Mouse (Mus musculus) MEL (cell line): Measurements from ENCODE around the gene Nf1. TPM values are rescaled to one million over a fixed set of nuclear protein-coding genes. Genes with fewer than 3 reads are reported as not detected.

Experiments
- DNase-seq: peaks from one replicate; pipeline ENCODE4 v3.0.0; 2011; ENCODE audit warnings: low read depth, low spot score
- H3K27ac ChIP-seq: 2 replicates; pipeline ENCODE4 v1.5.1; 2012; ENCODE audit warnings: low read depth, mild to moderate bottlenecking, control low read depth, low read length, moderate library complexity; ENCODE audit not compliant: control insufficient read depth
- H3K27me3 ChIP-seq, 2 experiments: fragments of 150-350 bp in 1 of 2; sonication (generic) in 1 of 2; 2 replicates each; pipeline ENCODE4 v1.6.1; 2012; ENCODE audit warnings: low read length in 2 of 2, mild to moderate bottlenecking in 2 of 2, improper control_type of control experiment in 1 of 2, moderate library complexity in 1 of 2; ENCODE audit not compliant: insufficient read depth in 2 of 2, control insufficient read depth in 1 of 2
- H3K36me3 ChIP-seq, 2 experiments: 2 replicates each; pipeline ENCODE4 v1.6.1; 2012 to 2014; ENCODE audit warnings: low read length in 2 of 2, improper control_type of control experiment in 1 of 2, inconsistent platforms in 1 of 2, mild to moderate bottlenecking in 1 of 2; ENCODE audit not compliant: insufficient read depth in 2 of 2, control insufficient read depth in 1 of 2
- H3K4me1 ChIP-seq, 2 experiments: fragments of 150-350 bp in 1 of 2; sonication (generic) in 1 of 2; 2 replicates each; pipeline ENCODE4 v1.6.1; 2012; ENCODE audit warnings: low read length in 2 of 2, improper control_type of control experiment in 1 of 2, mild to moderate bottlenecking in 1 of 2; ENCODE audit not compliant: insufficient read depth in 2 of 2, control insufficient read depth in 1 of 2
- H3K4me3 ChIP-seq, 2 experiments: fragments of 150-350 bp in 1 of 2; sonication (generic) in 1 of 2; 2 replicates each; pipeline ENCODE4 v1.5.1; 2012; ENCODE audit warnings: low read depth in 2 of 2, low read length in 2 of 2, mild to moderate bottlenecking in 2 of 2, moderate library complexity in 2 of 2, control low read depth in 1 of 2, improper control_type of control experiment in 1 of 2; ENCODE audit not compliant: control insufficient read depth in 1 of 2, insufficient read depth in 1 of 2
- H3K79me2 ChIP-seq: 2 replicates; pipeline ENCODE4 v1.6.1; 2012; ENCODE audit warnings: mild to moderate bottlenecking, low read length, moderate library complexity; ENCODE audit not compliant: control insufficient read depth, poor library complexity, insufficient read depth
- H3K9ac ChIP-seq: 2 replicates; pipeline ENCODE4 v1.6.1; 2012; ENCODE audit warnings: low read depth, mild to moderate bottlenecking, control low read depth, low read length, moderate library complexity; ENCODE audit not compliant: control insufficient read depth, poor library complexity, severe bottlenecking
- H3K9me3 ChIP-seq: fragments of 150-350 bp; sonication (generic); replicated peaks from 2 replicates; pipeline ENCODE4 v1.6.1; 2012; ENCODE audit warnings: mild to moderate bottlenecking, low read length, improper control_type of control experiment, moderate library complexity; ENCODE audit not compliant: insufficient read depth
- BHLHE40 ChIP-seq: IDR thresholded peaks from 2 replicates; pipeline ENCODE4 v1.6.1; 2012; ENCODE audit warnings: low read depth, mild to moderate bottlenecking, inconsistent platforms, low read length, improper control_type of control experiment, borderline replicate concordance
- CHD1 ChIP-seq: IDR thresholded peaks from 2 replicates; pipeline ENCODE4 v1.6.1; 2012; ENCODE audit warnings: low read depth, mild to moderate bottlenecking, inconsistent platforms, low read length, improper control_type of control experiment
- CTCF ChIP-seq, 3 experiments: IDR thresholded peaks in 2 of 3; conservative IDR thresholded peaks in 1 of 3; 2 replicates each; pipeline ENCODE4 v1.5.1; 2011 to 2012; ENCODE audit warnings: low read length in 3 of 3, low read depth in 2 of 3, mild to moderate bottlenecking in 2 of 3, improper control_type of control experiment in 1 of 3, inconsistent platforms in 1 of 3, mixed read lengths in 1 of 3, moderate library complexity in 1 of 3; ENCODE audit not compliant: control insufficient read depth in 1 of 3, insufficient read depth in 1 of 3, poor library complexity in 1 of 3, severe bottlenecking in 1 of 3
- ELF1 ChIP-seq: IDR thresholded peaks from 2 replicates; pipeline ENCODE4 v1.6.1; 2014; ENCODE audit warnings: low read depth, mild to moderate bottlenecking, inconsistent platforms, low read length, improper control_type of control experiment, moderate library complexity
- EP300 ChIP-seq, 2 experiments: IDR thresholded peaks; 2 replicates each; pipeline ENCODE4 v1.6.1; 2011; ENCODE audit warnings: improper control_type of control experiment in 2 of 2, low read length in 2 of 2, low read depth in 1 of 2, mild to moderate bottlenecking in 1 of 2
- ETS1 ChIP-seq: IDR thresholded peaks from 2 replicates; pipeline ENCODE4 v1.6.1; 2012; ENCODE audit warnings: low read depth, mild to moderate bottlenecking, inconsistent platforms, low read length, improper control_type of control experiment, moderate library complexity
- HCFC1 ChIP-seq: IDR thresholded peaks from 2 replicates; pipeline ENCODE4 v1.6.1; 2012; ENCODE audit warnings: low read depth, mild to moderate bottlenecking, inconsistent platforms, low read length, improper control_type of control experiment, moderate library complexity
- MAFK ChIP-seq: IDR thresholded peaks from 2 replicates; pipeline ENCODE4 v1.6.1; 2011; ENCODE audit warnings: low read depth, mild to moderate bottlenecking, low read length, improper control_type of control experiment, borderline replicate concordance
- MAX ChIP-seq: IDR thresholded peaks from 2 replicates; pipeline ENCODE4 v1.6.1; 2011; ENCODE audit warnings: low read length, improper control_type of control experiment
- MEF2A ChIP-seq: IDR thresholded peaks from 2 replicates; pipeline ENCODE4 v1.6.1; 2014; ENCODE audit warnings: low read depth, mild to moderate bottlenecking, inconsistent platforms, low read length, improper control_type of control experiment; ENCODE audit not compliant: poor library complexity, insufficient replicate concordance, severe bottlenecking; ENCODE audit errors: extremely low read depth
- MYB ChIP-seq: IDR thresholded peaks from 2 replicates; pipeline ENCODE4 v1.6.1; 2011; ENCODE audit warnings: mild to moderate bottlenecking, low read depth, low read length, improper control_type of control experiment
- MYC ChIP-seq: IDR thresholded peaks from 2 replicates; pipeline ENCODE4 v1.6.1; 2011; ENCODE audit warnings: low read depth, mild to moderate bottlenecking, low read length, improper control_type of control experiment, moderate library complexity
- NELFE ChIP-seq: IDR thresholded peaks from 2 replicates; pipeline ENCODE4 v1.6.1; 2011; ENCODE audit warnings: low read depth, low read length, improper control_type of control experiment
- NRF1 ChIP-seq: IDR thresholded peaks from 2 replicates; pipeline ENCODE4 v1.6.1; 2014; ENCODE audit warnings: low read depth, mild to moderate bottlenecking, inconsistent platforms, low read length, improper control_type of control experiment, moderate library complexity; ENCODE audit not compliant: poor library complexity, insufficient read depth, severe bottlenecking
- POLR2A ChIP-seq, 2 experiments: IDR thresholded peaks; 2 replicates each; pipeline ENCODE4 v1.6.1; 2011 to 2012; ENCODE audit warnings: low read length in 2 of 2, mild to moderate bottlenecking in 2 of 2, control low read depth in 1 of 2, improper control_type of control experiment in 1 of 2, low read depth in 1 of 2, moderate library complexity in 1 of 2; ENCODE audit not compliant: control insufficient read depth in 1 of 2, insufficient read depth in 1 of 2, poor library complexity in 1 of 2
- POLR2AphosphoS5 ChIP-seq: IDR thresholded peaks from 2 replicates; pipeline ENCODE4 v1.6.1; 2012; ENCODE audit warnings: low read depth, borderline replicate concordance, mild to moderate bottlenecking, inconsistent platforms, low read length, moderate library complexity, mixed read lengths
- RAD21 ChIP-seq: IDR thresholded peaks from 2 replicates; pipeline ENCODE4 v1.6.1; 2011; ENCODE audit warnings: mild to moderate bottlenecking, low read depth, low read length, improper control_type of control experiment
- RCOR1 ChIP-seq: IDR thresholded peaks from 2 replicates; pipeline ENCODE4 v1.6.1; 2012; ENCODE audit warnings: low read depth, mild to moderate bottlenecking, inconsistent platforms, low read length, improper control_type of control experiment
- SIN3A ChIP-seq: IDR thresholded peaks from 2 replicates; pipeline ENCODE4 v1.6.1; 2012; ENCODE audit warnings: low read length, improper control_type of control experiment, inconsistent platforms
- SMC3 ChIP-seq: IDR thresholded peaks from 2 replicates; pipeline ENCODE4 v1.6.1; 2011; ENCODE audit warnings: low read depth, low read length, improper control_type of control experiment
- TBP ChIP-seq: IDR thresholded peaks from 2 replicates; pipeline ENCODE4 v1.8.0; 2011; ENCODE audit warnings: low read depth, low read length, improper control_type of control experiment
- TCF12 ChIP-seq: IDR thresholded peaks from 2 replicates; pipeline ENCODE4 v1.6.1; 2014; ENCODE audit warnings: low read depth, mild to moderate bottlenecking, inconsistent platforms, low read length, improper control_type of control experiment, moderate library complexity
- UBTF ChIP-seq: IDR thresholded peaks from 2 replicates; pipeline ENCODE4 v1.6.1; 2012; ENCODE audit warnings: low read depth, mild to moderate bottlenecking, inconsistent platforms, low read length, improper control_type of control experiment, moderate library complexity, borderline replicate concordance; ENCODE audit not compliant: insufficient read depth
- ZC3H11A ChIP-seq: IDR thresholded peaks from 2 replicates; pipeline ENCODE4 v1.6.1; 2012; ENCODE audit warnings: low read depth, mild to moderate bottlenecking, inconsistent platforms, low read length, improper control_type of control experiment
- ZMIZ1 ChIP-seq: IDR thresholded peaks from 2 replicates; pipeline ENCODE4 v1.6.1; 2012; ENCODE audit warnings: low read depth, mild to moderate bottlenecking, inconsistent platforms, low read length, improper control_type of control experiment, moderate library complexity
- polyA plus RNA-seq, 2 experiments: library from polyadenylated mRNA; stranded (reverse) in 1 of 2; unstranded in 1 of 2; fragments of >175 nt in 1 of 2; fragments of >200 nt in 1 of 2; gene quantifications; 2 replicates each; pipeline versions ENCODE4 v1.2.1 to v1.2.4; 2012; ENCODE audit warnings: low replicate concordance in 2 of 2, low read depth in 1 of 2; ENCODE audit not compliant: insufficient read length in 2 of 2, insufficient read depth in 1 of 2, missing spikeins in 1 of 2
- total RNA-seq: library from RNA; depleted of rRNA; stranded (reverse); fragments of 300-350 nt; gene quantifications from 2 replicates; pipeline ENCODE4 v1.2.3, GENCODE M21; 2012

Gene Nf1
- total and polyA plus RNA-seq, 3 experiments, result 13.2 to 108 (median 20.3) TPM

DNA sequence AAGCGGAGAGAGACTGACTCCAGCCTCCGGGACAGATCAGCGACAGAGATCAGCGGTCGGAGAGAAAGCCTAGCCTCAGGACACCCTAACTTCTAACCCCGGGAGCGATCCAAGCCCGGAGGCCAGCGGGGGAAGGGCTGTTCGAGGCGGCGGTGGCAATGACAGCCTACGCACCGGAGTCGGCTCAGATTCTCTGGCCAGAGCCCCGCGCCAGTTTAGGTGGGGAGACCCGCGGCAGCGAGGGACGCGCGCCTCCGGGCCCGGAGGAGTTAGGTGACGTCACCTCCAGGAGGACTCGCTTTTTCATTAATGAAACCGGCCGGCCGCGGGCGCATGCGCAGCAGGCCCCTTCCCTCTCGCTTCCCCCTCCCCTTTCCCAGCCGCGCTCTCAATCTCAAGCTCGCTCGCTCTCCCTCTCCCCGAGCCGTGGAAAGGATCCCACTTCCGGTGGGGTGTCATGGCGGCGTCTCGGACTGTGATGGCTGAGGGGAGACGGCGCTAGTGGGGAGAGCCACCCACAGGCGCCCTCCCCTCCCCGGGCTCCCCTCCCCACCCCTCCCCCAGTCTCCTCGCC is at the start of gene Nf1 (continued):
- TF ChIP-seq NELFE, result peak; percentile 89
- TF ChIP-seq MYC, result peak; percentile 65; the same call in 1 of the 2 replicates
- TF ChIP-seq ELF1, result peak; percentile 79
- no peak; the same call in 1 of the 2 replicates for TF ChIP-seq RCOR1

DNA sequence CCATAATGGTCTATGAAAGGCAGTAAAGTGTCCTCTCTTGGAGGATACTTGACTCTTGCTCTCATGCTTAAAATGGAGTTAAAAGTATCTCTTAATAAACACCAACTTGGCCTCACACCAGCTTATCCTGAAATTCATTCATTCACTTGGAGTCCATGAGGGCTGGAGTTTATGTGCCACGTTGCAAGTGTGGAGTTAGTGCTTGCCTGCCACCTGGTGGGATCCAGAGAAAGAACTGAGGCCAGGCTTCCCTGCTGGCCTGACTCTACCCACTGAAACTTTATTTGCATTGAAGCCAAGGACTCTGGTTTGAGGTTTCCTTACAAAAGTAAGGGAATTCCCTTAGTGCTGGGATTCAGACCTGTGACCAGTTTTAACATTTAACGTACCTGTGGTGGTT is 49.0 kb upstream of the Nf1 start:
- 0 out of 2 replicates have a peak, but pooled peaks have one; percentile 28 for TF ChIP-seq SIN3A
- TF ChIP-seq TBP, result no peak
- peak; percentile 88 for TF ChIP-seq SMC3
- peak; percentile 21; the same call in 1 of the 2 replicates for TF ChIP-seq TCF12
- TF ChIP-seq ETS1, result no peak
- TF ChIP-seq ZC3H11A, result peak; percentile 88
- TF ChIP-seq ELF1, result 0 out of 2 replicates have a peak, but pooled peaks have one; percentile 16
- TF ChIP-seq MYC, result peak; percentile 46; the same call in 1 of the 2 replicates
- TF ChIP-seq POLR2AphosphoS5, result no peak
- peak; percentile 24 to 82 (median 74); a peak in 5 of 6 replicates for TF ChIP-seq CTCF (IDR thresholded peaks at IDR 0.05 in 2 of 3, conservative IDR thresholded peaks at IDR 0.05 in 1 of 3; ENCODE audit: control insufficient read depth in 1 of 3, insufficient read depth in 1 of 3, low read depth in 2 of 3, low read length in 3 of 3, poor library complexity in 1 of 3, severe bottlenecking in 1 of 3)
- TF ChIP-seq RAD21, result peak; percentile 80
- peak; percentile 39; the same call in 1 of the 2 replicates for TF ChIP-seq MAX
- TF ChIP-seq, all 39 proteins: peak for 9
- H3K4me3 ChIP-seq, result no peak overlapping the region
- H3K9ac ChIP-seq, result no peak overlapping the region
- H3K9me3 ChIP-seq, result no peaks in the 10 kb centered on the region
- no peaks in the 10 kb centered on the region for H3K27me3 ChIP-seq
- no peaks in the 10 kb centered on the region for H3K79me2 ChIP-seq
- no peak overlapping the region for H3K27ac ChIP-seq
- DNase-seq, result peak; percentile 60
- H3K4me1 ChIP-seq, result peaks cover 15 to 31% of the 10 kb centered on the region in 2 experiments
- H3K36me3 ChIP-seq, result peaks cover 0 to 20% of the 10 kb centered on the region in 2 experiments; a peak in 2 of 4 replicates

DNA sequence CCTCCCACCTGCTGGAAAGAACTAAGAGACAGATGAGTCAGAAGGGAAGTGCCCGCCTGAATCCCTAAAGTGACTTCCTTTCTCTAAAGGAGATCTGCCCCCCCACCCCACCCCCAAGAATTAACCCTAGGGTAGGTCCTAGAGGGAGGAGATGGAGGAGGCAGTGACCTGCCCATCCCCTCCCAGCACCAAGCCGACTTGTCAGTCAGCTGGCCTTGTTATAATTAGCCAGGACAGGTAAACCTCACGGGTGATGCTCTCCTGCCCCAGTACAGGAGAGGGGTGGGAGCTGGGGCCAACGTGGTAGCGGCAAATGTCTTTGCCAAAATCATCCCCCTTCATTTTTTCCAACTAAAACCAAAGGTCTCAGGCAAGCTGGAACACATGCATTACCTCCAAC is 47.8 kb upstream of the Nf1 start:
- Histone ChIP-seq H3K27me3 (no peaks in the 10 kb centered on the region), H3K9ac (no peak overlapping the region), H3K36me3 (peaks cover 0 to 16% of the 10 kb centered on the region in 2 experiments; a peak in 2 of 4 replicates), H3K9me3 (no peaks in the 10 kb centered on the region)
- no peak for TF ChIP-seq ETS1
- TF ChIP-seq SMC3, result no peak
- no peak for TF ChIP-seq MAX
- no peak for TF ChIP-seq NRF1
- TF ChIP-seq MEF2A, result no peak
- no peak for TF ChIP-seq MAFK
- TF ChIP-seq ELF1, result no peak
- no peak for TF ChIP-seq ZMIZ1
- TF ChIP-seq RCOR1, result no peak
- no peak for TF ChIP-seq BHLHE40
- no peak for TF ChIP-seq CHD1
- no peak for TF ChIP-seq MYB
- TF ChIP-seq POLR2AphosphoS5, result no peak
- no peak for TF ChIP-seq TCF12
- TF ChIP-seq POLR2A (IDR thresholded peaks at IDR 0.05; ENCODE audit: control insufficient read depth in 1 of 2, insufficient read depth in 1 of 2, low read depth in 1 of 2, low read length in 2 of 2, poor library complexity in 1 of 2), result no peak
- no peak for TF ChIP-seq HCFC1
- TF ChIP-seq UBTF, result no peak
- TF ChIP-seq EP300 (IDR thresholded peaks at IDR 0.05; ENCODE audit: low read depth in 1 of 2, low read length in 2 of 2), result no peak
- TF ChIP-seq, all 39 proteins: peak for 0
- Histone ChIP-seq H3K27ac (no peak overlapping the region), H3K79me2 (no peaks in the 10 kb centered on the region), H3K4me3 (no peak overlapping the region), H3K4me1 (peaks cover 11 to 23% of the 10 kb centered on the region in 2 experiments)
- DNase-seq, result no peak
